ENCODE assay signal across 11 mouse cellular contexts in the genomic region with DNA sequence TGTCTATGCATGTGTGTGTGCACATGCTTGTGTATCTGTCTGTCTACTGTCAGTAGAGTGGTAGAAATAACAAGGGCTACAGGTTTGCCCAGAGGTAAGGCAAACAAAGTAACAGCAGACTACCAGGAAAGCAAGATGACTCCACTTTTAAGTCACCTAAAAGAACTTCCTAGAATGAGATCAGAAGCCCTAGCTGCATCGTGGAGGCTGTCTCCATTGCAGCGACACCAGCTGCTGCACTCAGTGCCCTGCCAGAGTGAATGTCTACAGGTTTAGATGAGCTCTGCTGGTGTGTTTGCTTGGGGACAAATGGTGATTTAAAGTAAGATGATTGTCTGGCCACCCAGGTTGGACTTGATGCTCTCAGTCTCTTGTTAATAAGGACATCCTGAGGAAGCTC.
"Had no signal": no experiment of that assay in that cellular context is flagged by ENCODE, and none has a peak within 500 bp of the region (broad histone marks: within the 10 kb centered on the region; RNA-seq: fewer than 3 reads in every experiment).

No protein-coding gene starts in this region.

- DNase-seq: kidney, adult 2 months; kidney, postnatal 14 days; left cerebral cortex, postnatal 4 days; lung, adult 18-20 months; retina, postnatal 1 day had no signal

- H3K4me3 ChIP-seq: kidney, embryonic 15.5 days; limb, embryonic 13.5 days; midbrain, embryonic 12.5 days; stomach, embryonic 15.5 days had no signal

- ATAC-seq: intestine, embryonic 16.5 days had no signal

- H3K4me1 ChIP-seq: kidney, embryonic 15.5 days; limb, embryonic 13.5 days; midbrain, embryonic 12.5 days; stomach, embryonic 15.5 days had no signal

- H3K27ac ChIP-seq: kidney, embryonic 15.5 days; limb, embryonic 13.5 days; liver, embryonic 14.5 days; midbrain, embryonic 12.5 days; stomach, embryonic 15.5 days had no signal

- H3K9ac ChIP-seq: kidney, embryonic 15.5 days; limb, embryonic 13.5 days; liver, embryonic 14.5 days; midbrain, embryonic 12.5 days; stomach, embryonic 15.5 days had no signal

- H3K9me3 ChIP-seq: kidney, embryonic 15.5 days; limb, embryonic 13.5 days; midbrain, embryonic 12.5 days; stomach, embryonic 15.5 days had no signal

- H3K4me2 ChIP-seq: kidney, embryonic 15.5 days; limb, embryonic 13.5 days; midbrain, embryonic 12.5 days; stomach, embryonic 15.5 days had no signal

- H3K36me3 ChIP-seq: kidney, embryonic 15.5 days; limb, embryonic 13.5 days; midbrain, embryonic 12.5 days; stomach, embryonic 15.5 days had no signal

- H3K27me3 ChIP-seq: kidney, embryonic 15.5 days; limb, embryonic 13.5 days; midbrain, embryonic 12.5 days; stomach, embryonic 15.5 days had no signal
